Mouse (Mus musculus) liver, embryonic 14.5 days (tissue): ENCODE measurements around the gene Setd2. TPM values are rescaled to one million over a fixed set of nuclear protein-coding genes. Genes with fewer than 3 reads are reported as not detected.

Experiments used
- ATAC-seq: fragments of 200-750 bp; cut with Nextera tagmentation; 2 replicates; pipeline ENCODE4 v1.8.0; 2017; ENCODE audit warnings: moderate number of reproducible peaks, mild to moderate bottlenecking, moderate library complexity; ENCODE audit not compliant: insufficient read depth
- DNase-seq, 3 experiments: peaks; one replicate each; pipeline ENCODE4 v3.0.0-alpha.2; 2012 to 2013; ENCODE audit warnings: low read depth in 3 of 3, low spot score in 3 of 3
- H3K27ac ChIP-seq: fragments of 300-500 bp; sonication (generic); 2 replicates; pipeline ENCODE4 v1.5.1; 2014; ENCODE audit warnings: moderate library complexity, mild to moderate bottlenecking, control low read depth, inconsistent platforms
- H3K27me3 ChIP-seq: fragments of 300-500 bp; sonication (generic); 2 replicates; pipeline ENCODE4 v1.6.1; 2014; ENCODE audit warnings: mild to moderate bottlenecking, low read length, moderate library complexity; ENCODE audit not compliant: control insufficient read depth, insufficient read depth
- H3K36me3 ChIP-seq: fragments of 300-500 bp; sonication (generic); replicated peaks from 2 replicates; pipeline ENCODE4 v1.6.1; 2014; ENCODE audit warnings: low read depth; ENCODE audit not compliant: control insufficient read depth, insufficient read depth
- H3K4me1 ChIP-seq, 2 experiments: fragments of 200-500 bp in 1 of 2; fragments of 300-500 bp in 1 of 2; sonication (generic) in 1 of 2; replicated peaks; 2 replicates each; pipeline ENCODE4 v1.6.1; 2012 to 2014; ENCODE audit warnings: antibody characterized with exemption in 1 of 2, inconsistent platforms in 1 of 2, low read length in 1 of 2; ENCODE audit not compliant: control insufficient read depth in 2 of 2, insufficient read depth in 2 of 2
- H3K4me2 ChIP-seq: fragments of 300-500 bp; sonication (generic); 2 replicates; pipeline ENCODE4 v1.6.1; 2014; ENCODE audit warnings: low read depth, mild to moderate bottlenecking, control low read depth, moderate library complexity
- H3K4me3 ChIP-seq, 2 experiments: fragments of 200-500 bp in 1 of 2; fragments of 300-500 bp in 1 of 2; sonication (generic) in 1 of 2; 2 replicates each; pipeline ENCODE4 v1.5.1; 2012 to 2014; ENCODE audit warnings: low read depth in 2 of 2, low read length in 2 of 2, mild to moderate bottlenecking in 2 of 2, control low read depth in 1 of 2, inconsistent platforms in 1 of 2, moderate library complexity in 1 of 2; ENCODE audit not compliant: insufficient read depth in 1 of 2
- H3K9ac ChIP-seq: fragments of 300-500 bp; sonication (generic); replicated peaks from 2 replicates; pipeline ENCODE4 v1.6.1; 2014; ENCODE audit warnings: mild to moderate bottlenecking, control low read depth, moderate library complexity
- H3K9me3 ChIP-seq: fragments of 300-500 bp; sonication (generic); 2 replicates; pipeline ENCODE4 v1.6.1; 2016; ENCODE audit warnings: low read length, mixed read lengths; ENCODE audit not compliant: control insufficient read depth
- CTCF ChIP-seq: IDR thresholded peaks from 2 replicates; pipeline ENCODE4 v1.5.1; 2016; ENCODE audit warnings: antibody characterized with exemption, low read depth, control low read depth
- EP300 ChIP-seq: IDR thresholded peaks from 2 replicates; pipeline ENCODE4 v1.6.1; 2016; ENCODE audit warnings: antibody characterized with exemption, low read depth
- whole genome bisulfite sequencing: fragments of 180-500 bp; shearing (Covaris S2); extraction: QIAGEN DNeasy Blood & Tissue Kit; methylation state at CpG from one replicate; pipeline ENCODE4 v1.1.7; 2014; ENCODE audit not compliant: insufficient replicate concordance; 5-methylcytosine and 5-hydroxymethylcytosine counted together
- polyA plus RNA-seq, 2 experiments: library from polyadenylated mRNA; depleted of rRNA in 1 of 2; stranded (reverse) in 1 of 2; unstranded in 1 of 2; fragments of >200 nt; fragmentation: Nextera tagmentation in 1 of 2; extraction: Ambion mirVana in 1 of 2; gene quantifications; 2 replicates each; pipeline versions ENCODE4 v1.2.1 to v1.2.3; 2012 to 2014

The Setd2 gene
- polyA plus RNA-seq, 2 experiments = 12.4 to 25.0 TPM

- DNase-seq (no peak), ATAC-seq (no peak)
- Histone ChIP-seq H3K9ac (peak overlapping the region; percentile 78), H3K4me3 (peak overlapping the region; percentile 82 to 90), H3K4me2 (peak overlapping the region; percentile 87), H3K27ac (peak overlapping the region; percentile 69), H3K4me1 (peaks cover 36 to 66% of the 10 kb centered on the region in 2 experiments), H3K9me3 (no peaks in the 10 kb centered on the region), H3K36me3 (no peaks in the 10 kb centered on the region), H3K27me3 (peaks cover 12% of the 10 kb centered on the region)
- WGBS = 7% methylated on average over 13 of the region's 13 CpGs
- TF ChIP-seq CTCF = no peak
- no peak for TF ChIP-seq EP300
Measured at GRCm38 (mm10) chr9:110657474-110658078, 125.2 kb downstream of the Setd2 start.

- WGBS = 69% methylated on average over 12 of the region's 12 CpGs
- Histone ChIP-seq H3K27me3 (no peaks in the 10 kb centered on the region), H3K4me2 (no peak overlapping the region), H3K4me3 (no peak overlapping the region), H3K9me3 (no peaks in the 10 kb centered on the region), H3K27ac (no peak overlapping the region), H3K36me3 (no peaks in the 10 kb centered on the region), H3K9ac (no peak overlapping the region), H3K4me1 (peaks cover 33 to 66% of the 10 kb centered on the region in 2 experiments)
- ATAC-seq (no peak), DNase-seq (no peak)
- TF ChIP-seq CTCF (no peak), EP300 (no peak)
Measured at GRCm38 (mm10) chr9:110659521-110659920, 127.1 kb downstream of the Setd2 start.

- H3K4me1 ChIP-seq = peaks cover 31 to 67% of the 10 kb centered on the region in 2 experiments
- no peak overlapping the region for H3K4me2 ChIP-seq
- H3K9me3 ChIP-seq = no peaks in the 10 kb centered on the region
- DNase-seq = no peak
- TF ChIP-seq CTCF = no peak
- TF ChIP-seq EP300 = no peak
- whole genome bisulfite sequencing = 70% methylated on average over 2 of the region's 2 CpGs
- H3K4me3 ChIP-seq = no peak overlapping the region
- ATAC-seq = no peak
- no peak overlapping the region for H3K27ac ChIP-seq
- H3K27me3 ChIP-seq = no peaks in the 10 kb centered on the region
- no peaks in the 10 kb centered on the region for H3K36me3 ChIP-seq
- H3K9ac ChIP-seq = no peak overlapping the region
Measured at GRCm38 (mm10) chr9:110660208-110660607, 127.8 kb downstream of the Setd2 start.

- H3K9me3 ChIP-seq = no peaks in the 10 kb centered on the region
- ATAC-seq (no peak), DNase-seq (no peak)
- H3K4me3 ChIP-seq = no peak overlapping the region
- H3K9ac ChIP-seq = no peak overlapping the region
- WGBS = 42% methylated on average over 7 of the region's 7 CpGs
- peaks cover 31 to 67% of the 10 kb centered on the region in 2 experiments for H3K4me1 ChIP-seq
- TF ChIP-seq EP300 = no peak
- TF ChIP-seq CTCF = no peak
- no peaks in the 10 kb centered on the region for H3K27me3 ChIP-seq
- H3K27ac ChIP-seq = no peak overlapping the region
- no peak overlapping the region for H3K4me2 ChIP-seq
- no peaks in the 10 kb centered on the region for H3K36me3 ChIP-seq
Measured at GRCm38 (mm10) chr9:110660856-110661612, 128.6 kb downstream of the Setd2 start.

GRCm38 (mm10) chr9:110662844-110663243, 130.4 kb downstream of the Setd2 start:
- no peaks in the 10 kb centered on the region for H3K36me3 ChIP-seq
- no peaks in the 10 kb centered on the region; the same call in 1 of the 2 replicates for H3K27me3 ChIP-seq
- no peak overlapping the region for H3K9ac ChIP-seq
- no peak for ATAC-seq
- no peak overlapping the region for H3K4me3 ChIP-seq
- H3K4me1 ChIP-seq = peaks cover 46 to 80% of the 10 kb centered on the region in 2 experiments
- no peak overlapping the region for H3K4me2 ChIP-seq
- no peak overlapping the region for H3K27ac ChIP-seq
- no peaks in the 10 kb centered on the region for H3K9me3 ChIP-seq
- WGBS = 21% methylated on average over 1 of the region's 1 CpGs
- TF ChIP-seq EP300 = no peak
- no peak for TF ChIP-seq CTCF
- DNase-seq = no peak
